Mouse (Mus musculus) gastrocnemius, postnatal 4 days (tissue): ENCODE data around the gene Plxnc1. TPM values are rescaled to one million over a fixed set of nuclear protein-coding genes. Genes with fewer than 3 reads are reported as not detected.

Source experiments
- DNase-seq, 2 experiments: peaks; one replicate each; pipeline ENCODE4 v3.0.0; 2021 to 2022; ENCODE audit warnings: low spot score in 2 of 2, mixed read lengths in 2 of 2
- total RNA-seq, 2 experiments: library from RNA; stranded (reverse); gene quantifications; 2 replicates each; pipeline ENCODE4 v1.2.3; 2021

The Plxnc1 gene
- total RNA-seq, 2 experiments from 2014 or later, result 4.2 to 4.6 TPM

DNA sequence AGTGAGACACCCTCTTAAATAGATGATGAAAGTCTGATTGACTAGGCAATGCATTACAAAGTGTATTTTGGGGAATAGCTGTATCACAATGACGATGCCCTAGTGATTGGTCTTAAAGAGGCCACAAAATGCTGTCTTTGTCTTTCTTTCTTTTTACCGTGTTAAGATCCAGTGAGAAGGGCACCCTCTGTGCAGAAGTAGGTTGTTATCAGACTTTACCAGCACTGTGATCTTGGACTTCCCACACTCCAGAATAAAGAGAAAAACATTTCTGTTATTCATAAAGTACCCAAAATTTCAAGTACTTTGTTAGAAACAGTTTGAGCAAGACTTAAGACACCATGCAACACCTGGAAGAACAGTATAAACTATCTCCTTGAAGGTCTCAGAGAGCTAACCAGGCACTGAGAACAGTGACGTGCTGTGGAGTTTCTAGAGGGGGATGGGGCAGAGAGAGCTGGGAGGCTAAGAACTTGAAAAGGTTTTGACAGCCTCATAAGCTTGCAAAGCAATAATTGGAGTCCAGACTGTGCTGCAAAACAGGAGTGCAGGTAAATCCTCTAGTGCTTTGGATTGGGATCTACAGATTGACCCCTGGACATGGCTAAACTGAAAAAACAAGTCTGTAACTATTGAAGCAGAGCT, 163.9 kb downstream of the Plxnc1 start:
- no peak for DNase-seq

- DNase-seq, result no peak
Observed at GRCm38 (mm10) chr10:94779319-94779718, 165.3 kb downstream of the Plxnc1 start.

DNA sequence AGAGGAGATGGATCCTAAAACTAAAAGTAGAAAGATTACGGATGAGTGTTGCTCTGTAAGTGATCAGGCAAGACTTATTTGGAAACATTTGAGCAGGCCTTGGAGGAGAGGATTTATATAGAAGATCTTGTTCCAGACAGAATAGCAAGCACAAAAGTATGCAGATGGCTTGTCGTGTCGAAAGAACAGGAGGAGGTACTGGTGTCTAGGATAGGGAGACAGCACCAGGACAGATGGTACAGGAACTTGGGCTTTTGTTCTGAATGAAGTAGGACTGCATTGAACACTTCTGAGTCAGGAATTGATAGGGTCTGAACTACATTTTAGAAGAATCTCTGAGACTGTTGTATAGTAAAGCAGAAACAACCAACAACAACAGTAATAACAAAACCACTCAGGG, 167.1 kb downstream of the Plxnc1 start:
- no peak for DNase-seq

- DNase-seq, result no peak
Observed at GRCm38 (mm10) chr10:94771496-94771895, 173.1 kb downstream of the Plxnc1 start.

GRCm38 (mm10) chr10:94747011-94747410, 197.6 kb downstream of the Plxnc1 start:
- DNase-seq, result no peak

GRCm38 (mm10) chr10:94741459-94741858, 203.2 kb downstream of the Plxnc1 start:
- no peak for DNase-seq
